Mouse (Mus musculus): ENCODE measurements at regions not wholly inside any gene's neighbourhood (a gene's known extent, or its start where the extent isn't known, plus 50 kb on each side); places are given as distances from the start of the nearest gene placed in this dataset.

DNA sequence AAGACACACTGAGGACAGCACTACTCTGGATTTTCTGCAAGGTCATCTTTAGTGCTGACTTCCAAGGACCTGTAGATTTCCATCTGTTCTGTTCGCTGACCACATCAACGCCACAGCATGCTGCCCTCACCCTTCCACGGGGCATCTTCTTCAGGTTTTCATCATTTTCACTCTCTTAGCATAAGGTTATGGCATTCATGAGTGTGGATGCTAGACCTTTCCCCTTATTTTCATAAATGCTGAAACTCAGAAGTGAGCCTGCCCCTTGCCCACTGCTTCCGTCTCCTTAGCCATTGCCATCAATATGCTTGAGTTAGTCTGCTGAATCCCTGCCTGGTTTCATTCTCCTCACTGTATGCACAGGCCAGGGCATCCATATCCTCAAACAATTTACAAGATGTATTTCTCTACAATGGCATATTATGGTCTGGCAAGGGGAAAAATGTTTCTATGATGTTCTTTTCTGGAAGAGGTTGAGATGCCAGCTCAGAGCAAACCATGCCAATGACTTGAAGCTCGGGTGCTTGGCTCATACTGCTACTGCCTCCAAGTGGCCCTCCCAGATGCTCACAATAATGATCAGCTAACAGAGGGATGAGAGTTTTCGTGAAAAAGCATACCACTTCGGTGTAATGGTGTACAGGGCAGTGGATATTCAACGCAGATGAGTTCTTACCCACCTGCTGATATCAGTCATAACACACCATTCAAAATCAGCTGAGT lies 324.6 kb downstream of the Ppp3ca start:
- TF ChIP-seq CTCF (IDR thresholded peaks at IDR 0.05; ENCODE audit: control insufficient read depth, insufficient read depth, insufficient replicate concordance, low read depth, low read length), result no peak
- TF ChIP-seq POLR2A (IDR thresholded peaks at IDR 0.05; ENCODE audit: control insufficient read depth, low read depth, low read length), result no peak

All from testis, adult 2 months (tissue).